Mouse (Mus musculus): ENCODE results near the gene C1ql2.

- TF ChIP-seq CTCF (IDR thresholded peaks at IDR 0.05) (no peak), EP300 (IDR thresholded peaks at IDR 0.05) (no peak)
These were observed 23.3 kb downstream of the C1ql2 start for GRCm38 (mm10) chr1:120363638-120364037.
